Mouse (Mus musculus): Measurements from ENCODE around the gene Gm12185. TPM values are rescaled to one million over a fixed set of nuclear protein-coding genes. Genes with fewer than 3 reads are reported as not detected.
"Not testable (repeated sequence)": the region's sequence is repeated elsewhere in the genome, so short reads cannot be mapped to it uniquely, and the experiment has no call there.

The Gm12185 gene
- total RNA-seq, 4 experiments from 2014 or later = 0.79 to 1.2 (median 1.1) TPM

GRCm38 (mm10) chr11:48918380-48918779, 73.6 kb downstream of the Gm12185 start:
- no peak for DNase-seq (ENCODE audit: low spot score)

- DNase-seq (ENCODE audit: low spot score) = no peak
Observed at GRCm38 (mm10) chr11:48913611-48914010, 78.4 kb downstream of the Gm12185 start.

DNA sequence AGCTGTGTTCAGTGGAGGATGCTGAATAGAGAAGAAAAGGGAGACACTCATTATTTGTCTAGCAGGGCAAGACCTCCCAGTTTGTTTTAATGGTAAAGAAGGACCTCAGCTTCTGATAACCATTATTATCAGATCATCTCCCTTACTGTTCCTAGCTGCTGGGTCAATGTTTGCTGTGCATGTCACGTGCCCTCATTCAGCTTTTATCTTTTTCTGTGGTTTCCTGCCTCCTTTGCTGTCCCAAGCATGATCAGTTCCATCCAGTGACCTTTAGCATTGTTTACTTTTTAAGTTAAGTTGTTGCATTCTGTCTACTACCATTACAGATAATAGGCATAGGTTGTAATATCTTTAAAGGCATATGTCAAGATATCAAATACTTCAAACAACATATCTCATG, 83.6 kb downstream of the Gm12185 start:
- DNase-seq (ENCODE audit: low spot score) = no peak

- peak; percentile 41 for DNase-seq (ENCODE audit: low spot score)
Observed at GRCm38 (mm10) chr11:48902021-48902420, 90.0 kb downstream of the Gm12185 start, which contains the start of gene Gm5431. Gene Gm5431 (minus strand): TSS chr11:48902214.

GRCm38 (mm10) chr11:48901567-48901930, 90.5 kb downstream of the Gm12185 start:
- not testable (repeated sequence) for DNase-seq (ENCODE audit: low spot score)

DNA sequence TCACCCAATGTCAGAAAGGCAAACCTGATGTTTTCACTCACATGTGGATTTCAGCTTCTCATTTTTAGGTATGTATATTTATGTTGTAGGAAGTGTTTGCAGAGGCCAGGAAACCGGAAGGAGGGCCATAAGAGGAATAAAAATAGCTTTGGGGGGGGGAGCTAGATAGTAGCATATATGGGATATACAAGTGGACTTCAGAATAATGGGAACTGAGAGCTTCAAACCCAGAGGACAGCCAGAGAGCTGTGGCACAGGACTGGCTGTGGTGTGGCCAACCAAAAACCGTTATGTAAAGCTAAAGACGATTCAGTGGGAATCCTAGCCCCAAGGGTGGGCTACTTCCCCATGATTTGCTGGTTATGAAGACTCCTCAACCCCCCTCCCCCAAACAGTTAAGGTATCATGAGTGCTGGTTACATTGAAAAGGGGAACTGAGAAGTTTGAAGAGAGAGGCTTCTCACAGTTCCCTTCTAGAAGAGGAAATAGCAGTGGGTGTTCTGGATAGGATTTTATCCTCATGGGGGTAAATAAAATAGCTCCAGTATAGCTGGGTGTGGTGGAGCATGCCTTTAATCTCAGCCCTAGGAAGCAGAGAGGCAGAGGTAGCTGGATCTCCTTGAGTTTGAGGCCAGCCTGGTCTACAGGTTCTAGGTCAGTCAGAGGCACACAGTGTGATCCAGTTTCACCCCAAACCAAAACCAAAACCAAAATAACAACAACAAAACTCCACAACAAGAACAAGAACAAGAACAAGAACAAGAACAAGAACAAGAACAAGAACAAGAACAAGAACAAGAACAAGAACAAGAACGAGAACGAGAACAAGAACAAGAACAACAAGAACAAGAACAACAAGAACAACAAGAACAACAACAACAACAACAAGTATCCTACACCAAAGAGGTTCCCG, 91.1 kb downstream of the Gm12185 start:
- DNase-seq (ENCODE audit: low spot score) = peak; percentile 9

DNA sequence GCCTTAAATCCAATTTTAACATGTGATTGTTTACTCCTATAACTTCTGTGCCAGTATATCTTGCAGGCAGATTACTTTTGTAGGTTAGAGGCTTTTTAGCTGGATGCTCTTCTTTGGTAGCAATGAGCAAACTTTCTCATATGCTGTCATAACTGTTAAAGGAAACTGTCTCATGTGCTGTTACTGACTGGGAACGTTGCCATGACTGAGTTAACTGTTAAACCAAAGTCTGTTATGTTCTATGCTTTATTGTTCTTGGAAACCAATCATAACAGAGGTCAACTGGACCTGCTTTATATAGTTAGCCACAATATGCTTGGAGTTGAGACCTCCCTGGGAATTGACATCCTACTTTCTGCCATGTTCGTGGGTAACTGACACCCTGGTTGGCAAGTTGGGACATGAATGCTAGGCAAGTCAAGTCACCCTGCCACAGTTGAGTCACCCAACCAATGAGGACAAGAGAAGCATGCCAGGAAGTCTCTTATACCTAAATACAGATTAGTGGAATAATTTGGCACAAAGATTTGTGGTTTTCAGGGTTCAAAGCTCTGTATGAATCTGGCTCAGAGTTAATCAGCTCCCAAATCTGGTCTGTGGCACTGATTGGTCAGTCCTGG, 93.1 kb downstream of the Gm12185 start:
- DNase-seq (ENCODE audit: low spot score) = no peak

DNA sequence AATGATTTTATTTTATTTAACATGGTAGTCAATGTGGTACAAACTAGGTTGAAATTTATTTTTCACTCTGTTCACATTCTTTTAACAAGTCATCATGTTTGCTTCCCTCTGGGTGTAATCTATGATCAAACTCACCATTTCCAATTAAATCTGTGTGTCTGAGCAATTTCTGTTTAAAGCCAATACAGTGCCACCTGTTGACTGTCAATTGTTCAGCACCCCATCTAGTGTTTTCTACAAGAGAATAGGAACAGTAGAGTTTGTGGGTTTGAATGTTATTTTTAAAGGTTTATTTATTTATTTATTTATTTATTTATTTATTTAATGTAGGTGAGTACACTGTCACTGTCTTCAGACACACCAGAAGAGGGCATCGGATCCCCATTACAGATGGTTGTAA, 115.3 kb downstream of the Gm12185 start:
- no peak for DNase-seq (ENCODE audit: low spot score)

GRCm38 (mm10) chr11:48875343-48875837, 116.6 kb downstream of the Gm12185 start:
- DNase-seq (ENCODE audit: low spot score) = not testable (repeated sequence)

GRCm38 (mm10) chr11:48874465-48874864, 117.6 kb downstream of the Gm12185 start:
- DNase-seq (ENCODE audit: low spot score) = no peak

DNA sequence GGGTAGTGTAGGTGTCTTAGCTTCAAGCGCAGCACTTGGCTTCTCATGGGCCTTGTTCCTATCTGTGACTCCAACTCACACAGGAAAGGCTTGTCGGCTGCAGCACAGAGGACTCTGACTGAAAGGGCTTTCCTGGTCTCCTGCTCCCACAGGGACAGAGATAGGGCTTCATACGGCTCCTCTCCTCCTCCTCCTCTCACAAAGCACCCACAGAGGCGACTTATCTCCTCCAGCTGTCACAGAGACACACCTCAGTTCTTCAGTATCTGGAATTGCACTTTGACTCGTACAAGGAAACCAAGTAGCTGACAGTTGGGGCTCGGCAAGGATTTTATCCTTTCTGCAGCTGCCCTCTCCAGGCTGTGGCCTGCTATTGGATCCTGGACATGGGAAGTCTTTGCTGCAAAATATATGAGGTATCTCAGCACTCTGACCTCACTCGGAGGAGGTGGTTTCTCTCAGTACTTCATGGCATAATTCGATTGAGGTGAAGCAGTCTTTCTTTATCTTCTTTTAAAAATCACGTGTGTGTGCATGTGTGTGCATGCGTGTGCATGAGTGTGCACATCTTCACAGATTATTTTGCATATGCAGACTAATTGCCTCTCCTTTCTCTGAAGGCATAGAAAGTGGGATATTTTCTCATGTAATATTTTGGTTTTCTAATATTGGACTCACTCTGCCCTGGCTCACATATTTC, 118.3 kb downstream of the Gm12185 start:
- DNase-seq (ENCODE audit: low spot score) = no peak

DNA sequence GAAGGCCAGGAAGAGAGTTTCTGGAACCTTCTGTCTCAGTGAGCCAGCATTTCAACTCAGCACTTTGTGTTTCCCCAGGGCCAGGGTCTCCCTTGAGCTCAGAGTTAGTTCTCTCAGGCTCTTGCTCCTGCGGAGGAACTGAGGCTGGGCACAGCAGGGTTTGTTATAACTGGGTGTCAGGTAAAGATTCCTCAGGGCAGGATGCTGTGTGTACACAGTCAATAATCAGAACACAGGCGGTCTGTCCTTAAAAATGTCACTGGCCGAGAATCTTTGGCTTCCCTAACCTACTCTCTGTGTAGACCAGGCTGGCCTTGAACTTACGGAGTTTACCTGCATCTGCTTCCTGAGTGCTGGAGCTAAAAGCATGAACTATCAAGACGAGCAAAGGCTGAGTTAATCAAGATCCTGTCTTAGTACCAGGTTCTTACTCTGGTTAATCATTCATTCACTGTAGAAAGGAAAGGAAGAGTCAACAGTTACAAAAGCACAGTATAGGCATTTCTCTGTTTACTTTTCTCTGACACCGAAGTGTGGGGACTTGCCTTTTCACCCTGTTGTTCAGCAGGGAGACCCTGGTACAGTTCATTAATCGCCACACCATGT, 119.2 kb downstream of the Gm12185 start:
- DNase-seq (ENCODE audit: low spot score) = no peak

GRCm38 (mm10) chr11:48871817-48872541, 120.0 kb downstream of the Gm12185 start:
- no peak for DNase-seq (ENCODE audit: low spot score)

DNA sequence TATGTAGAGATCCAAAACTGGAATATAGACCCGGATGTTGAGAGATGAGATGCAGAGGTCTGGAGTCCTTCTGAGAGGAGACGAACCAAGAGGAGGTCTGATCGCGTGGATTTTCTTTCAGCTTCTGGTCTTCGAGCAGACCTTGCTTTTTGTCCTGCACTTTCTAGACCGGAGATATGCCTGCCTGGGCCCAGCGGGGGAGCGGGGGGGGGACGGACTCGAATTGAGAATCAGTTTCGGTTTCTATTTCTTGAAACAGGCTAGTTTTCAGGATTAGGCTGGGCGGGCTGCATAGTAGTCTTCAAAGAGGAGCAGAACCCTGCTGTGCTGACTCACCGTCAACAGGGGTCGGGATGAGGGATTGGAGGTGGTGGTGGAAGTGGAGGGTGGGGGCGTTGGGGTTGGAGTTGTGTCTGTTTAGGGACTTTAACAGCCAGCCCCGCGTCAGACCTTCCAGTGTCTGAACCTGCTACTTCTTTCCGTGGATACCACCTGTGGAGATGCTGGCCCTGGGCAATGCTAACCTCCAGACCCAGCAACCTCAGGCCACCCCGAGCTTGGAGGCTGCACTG, 120.7 kb downstream of the Gm12185 start, which contains the start of gene Irgm1:
TSS of gene Irgm1 (minus strand) at position 483 of the 572 bp plus-strand sequence.
- peak; percentile 77 for DNase-seq (ENCODE audit: low spot score)

DNA sequence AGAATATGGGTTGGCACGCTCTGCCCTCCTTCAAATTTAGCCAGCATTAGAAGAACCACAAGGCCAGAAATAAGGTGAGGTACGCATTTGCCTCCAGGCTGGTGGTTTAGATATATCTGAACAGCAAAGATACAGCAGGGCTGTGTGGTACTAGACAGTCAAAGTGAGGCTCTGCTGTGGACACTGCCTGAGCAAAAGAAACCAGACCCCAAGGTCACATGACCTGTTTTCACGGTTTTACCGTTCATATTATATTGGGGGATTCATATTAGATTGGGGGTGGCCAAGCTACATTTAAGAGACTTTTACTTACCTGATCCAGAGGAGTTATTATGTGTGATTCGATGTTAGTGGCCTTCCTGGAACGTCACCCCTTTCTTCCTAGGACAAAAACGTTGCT, 121.2 kb downstream of the Gm12185 start:
- no peak for DNase-seq (ENCODE audit: low spot score)

DNA sequence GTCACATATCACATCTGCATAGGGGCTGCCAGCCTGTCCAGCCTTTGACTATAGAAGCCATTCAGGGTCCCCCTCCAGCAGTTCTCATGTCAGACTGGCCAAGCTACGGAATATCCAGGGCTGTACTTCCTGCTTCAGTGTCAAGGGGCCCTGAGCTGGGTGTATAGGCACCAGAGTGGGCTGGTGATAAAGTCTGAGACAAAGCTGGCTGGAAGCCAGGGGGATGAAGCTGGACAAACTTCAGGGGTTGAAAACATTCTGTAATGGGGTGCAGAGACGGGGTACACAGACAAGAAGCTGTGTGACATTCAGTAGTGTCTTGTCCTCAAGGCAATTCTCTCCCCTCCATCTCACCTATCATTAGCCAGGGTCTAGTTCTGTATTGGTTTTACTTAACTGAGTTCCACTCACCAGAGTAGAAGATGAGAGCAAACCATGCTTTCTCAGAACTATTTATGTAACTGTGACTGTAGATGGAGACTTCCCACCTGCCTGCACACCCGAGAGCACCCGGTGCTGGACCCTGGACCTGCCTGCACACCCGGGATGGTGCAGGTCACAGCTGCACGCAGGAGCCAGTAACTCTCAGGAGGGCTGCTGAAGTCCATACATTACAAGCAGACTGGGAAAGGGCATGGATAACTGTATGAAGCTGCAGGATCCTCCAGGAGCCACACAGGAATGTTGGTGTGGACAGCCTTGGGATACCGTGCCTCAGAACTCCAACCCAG, 122.5 kb downstream of the Gm12185 start:
- DNase-seq (ENCODE audit: low spot score) = no peak

GRCm38 (mm10) chr11:48866481-48866880, 125.5 kb downstream of the Gm12185 start:
- DNase-seq (ENCODE audit: low spot score) = no peak

- DNase-seq (ENCODE audit: low spot score) = no peak
Observed at GRCm38 (mm10) chr11:48863808-48864207, 128.2 kb downstream of the Gm12185 start.

- no peak for DNase-seq (ENCODE audit: low spot score)
Observed at GRCm38 (mm10) chr11:48862784-48863319, 129.2 kb downstream of the Gm12185 start.

GRCm38 (mm10) chr11:48859014-48859413, 133.0 kb downstream of the Gm12185 start:
- DNase-seq (ENCODE audit: low spot score) = peak; percentile 72
